Mouse (Mus musculus) CD4-positive, CD25-positive, alpha-beta regulatory T cell, adult 2 months (primary cell): ENCODE data around the gene Gm20388.

Experiments used
- DNase-seq: peaks from one replicate; pipeline ENCODE4 v3.0.0-alpha.2; 2012; ENCODE audit warnings: low read depth, low spot score

Gene Gm20388

DNA sequence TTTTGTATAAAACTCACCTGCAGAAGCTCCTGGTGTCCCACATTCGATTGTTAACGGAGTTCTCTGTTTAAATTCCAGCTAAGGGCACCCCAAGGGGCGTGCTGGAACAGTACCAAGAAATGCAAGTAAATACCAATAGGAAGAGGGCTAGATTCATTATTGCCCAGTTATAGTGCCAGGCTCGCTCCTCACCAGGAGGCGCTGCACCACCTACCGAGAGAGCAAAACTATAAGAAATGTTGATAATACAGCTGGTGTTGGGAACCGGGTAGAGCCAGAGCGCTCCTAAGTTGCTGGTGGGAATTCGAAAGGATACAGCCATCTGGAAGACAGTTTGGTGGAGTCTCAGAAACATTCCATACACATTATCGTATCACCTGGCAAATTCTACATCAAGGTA, 4167.4 kb downstream of the Gm20388 start:
- peak; percentile 17 for DNase-seq

- DNase-seq = no peak
Observed at GRCm38 (mm10) chr8:124078969-124079368, 4168.3 kb downstream of the Gm20388 start.

DNA sequence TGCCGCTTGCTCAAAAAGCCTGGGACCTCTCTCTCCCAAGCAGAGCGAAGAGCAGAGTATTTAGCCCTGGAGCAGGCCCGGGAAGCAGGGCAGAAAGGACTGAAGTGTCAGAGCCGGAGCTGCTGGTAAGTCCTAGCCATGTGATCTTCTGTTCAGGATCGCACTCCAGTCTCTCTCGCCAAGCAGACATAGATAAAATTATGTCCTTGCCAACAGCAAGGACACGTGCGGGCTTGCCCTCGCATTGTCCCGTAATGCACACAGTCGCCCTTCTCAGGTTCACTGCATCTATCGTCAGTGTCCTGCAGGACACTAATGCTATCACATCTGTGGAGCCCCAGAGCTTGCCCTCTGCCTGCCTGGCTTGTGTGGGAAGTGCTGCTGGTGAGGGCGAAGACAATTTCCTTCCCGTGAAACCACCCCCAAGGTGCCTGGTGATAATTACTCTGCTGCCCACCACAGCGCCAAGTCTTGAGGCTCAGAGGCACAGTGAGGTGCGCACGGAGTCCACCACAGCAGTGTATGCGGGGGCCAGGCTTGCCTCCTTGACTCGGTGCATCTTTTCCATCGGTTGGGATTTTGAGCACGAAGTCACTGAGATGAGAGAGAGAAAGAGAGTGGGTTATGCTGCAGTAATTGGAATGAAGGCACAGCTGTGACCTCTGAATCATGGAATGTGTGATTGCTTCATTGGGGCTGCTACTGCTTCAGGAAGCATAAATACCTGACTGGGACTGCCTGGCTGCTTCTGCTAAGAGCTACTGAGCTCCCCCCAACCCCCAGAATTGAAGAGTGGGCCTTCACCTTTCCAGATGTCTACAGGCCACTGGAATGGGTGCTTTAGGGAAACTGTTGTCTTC, 4170.1 kb downstream of the Gm20388 start:
- DNase-seq = no peak

GRCm38 (mm10) chr8:124082616-124083015, 4172.0 kb downstream of the Gm20388 start:
- DNase-seq = no peak

GRCm38 (mm10) chr8:124083611-124084010, 4173.0 kb downstream of the Gm20388 start:
- no peak for DNase-seq

DNA sequence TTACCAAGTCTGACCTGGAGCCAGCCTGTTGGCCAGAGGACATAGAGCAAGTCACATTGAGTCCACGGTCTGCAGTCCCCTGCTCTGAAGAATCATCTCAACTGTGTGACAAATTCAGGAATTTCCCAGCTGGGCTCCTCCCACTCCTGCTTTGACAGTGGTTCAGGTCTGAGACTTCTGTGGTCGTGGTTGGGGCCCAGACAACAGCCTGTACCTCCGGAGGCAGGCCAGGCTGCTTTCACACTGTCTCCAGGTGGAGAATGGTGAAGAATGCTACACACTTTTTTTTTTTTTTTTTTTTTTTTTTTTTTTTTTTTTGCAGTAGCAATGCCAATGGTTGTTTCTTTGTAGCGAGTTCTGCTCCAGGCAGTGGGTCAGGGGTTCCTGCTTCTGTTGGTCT, 4175.0 kb downstream of the Gm20388 start:
- DNase-seq = peak; percentile 18

DNA sequence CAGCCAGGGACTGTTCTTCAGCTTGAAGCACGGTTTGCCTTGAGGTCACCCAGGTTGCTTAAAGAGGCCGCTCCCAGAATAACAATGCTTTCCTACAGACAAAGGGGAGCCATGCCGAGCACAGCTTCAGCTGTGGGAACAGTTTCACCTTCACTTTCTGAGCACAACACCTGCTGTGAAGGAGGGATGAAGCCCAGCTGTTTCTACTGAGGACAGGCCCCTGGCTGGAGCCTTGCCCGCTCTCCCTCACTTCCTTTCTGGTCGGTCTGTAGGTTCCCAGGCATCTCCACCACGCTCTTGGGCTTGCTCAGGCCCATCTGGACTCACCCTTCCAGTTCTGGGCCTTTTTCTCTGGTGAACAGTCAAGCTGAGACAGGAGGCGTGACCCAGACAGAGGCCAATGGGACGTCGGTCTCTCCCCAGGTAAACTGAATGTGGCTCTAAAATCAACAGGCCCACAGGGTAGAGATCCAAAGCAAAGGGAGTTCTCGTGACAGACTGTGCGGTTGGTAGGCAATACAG, 4177.5 kb downstream of the Gm20388 start:
- no peak for DNase-seq

- no peak for DNase-seq
Observed at GRCm38 (mm10) chr8:124089016-124089415, 4178.4 kb downstream of the Gm20388 start.

GRCm38 (mm10) chr8:124090473-124090872, 4179.8 kb downstream of the Gm20388 start:
- no peak for DNase-seq

GRCm38 (mm10) chr8:124098953-124099622, 4188.4 kb downstream of the Gm20388 start:
- DNase-seq = no peak

- no peak for DNase-seq
Observed at GRCm38 (mm10) chr8:124099623-124099965, 4189.0 kb downstream of the Gm20388 start.

GRCm38 (mm10) chr8:124105869-124106268, 4195.2 kb downstream of the Gm20388 start:
- no peak for DNase-seq

DNA sequence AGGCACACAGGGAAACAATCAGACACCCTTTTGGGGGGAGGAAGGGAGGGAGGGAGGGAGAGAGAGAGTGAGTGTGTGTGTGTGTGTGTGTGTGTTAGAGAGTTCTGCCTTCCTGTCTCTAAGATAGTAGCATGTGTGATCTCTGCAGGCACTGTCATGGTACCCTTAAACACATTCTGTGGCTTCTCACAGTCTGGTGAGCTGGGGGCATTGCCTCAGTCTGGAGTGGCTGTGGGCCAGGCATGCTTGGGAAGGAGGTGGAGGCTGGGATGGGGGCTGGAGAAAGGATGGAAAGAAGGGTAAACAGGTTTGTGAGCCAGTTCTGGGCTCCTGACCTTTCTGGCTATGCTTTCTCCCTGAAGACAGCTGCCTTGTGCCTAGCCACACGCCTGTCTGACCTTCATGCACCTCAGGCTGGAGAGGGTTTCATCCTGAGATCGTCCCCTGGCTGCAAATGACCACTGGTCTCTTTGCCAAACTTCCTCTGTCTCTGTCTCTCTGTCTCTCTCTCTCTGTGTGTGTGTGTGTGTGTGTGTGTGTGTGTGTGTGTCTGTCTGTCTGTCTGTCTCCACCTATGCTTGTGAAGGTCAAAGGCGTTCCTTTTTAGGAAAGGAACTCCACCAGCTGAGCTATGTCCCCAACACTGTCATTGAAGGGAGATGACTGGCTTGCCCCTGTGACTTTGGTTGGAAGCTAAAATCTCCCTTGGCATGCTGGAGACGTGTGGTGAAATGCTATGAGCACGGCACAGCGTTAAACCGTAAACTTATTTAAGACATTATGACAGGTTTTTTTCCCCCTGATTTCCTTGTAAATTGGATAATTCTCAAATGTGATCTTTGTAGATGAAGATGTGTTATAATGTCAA, 4195.9 kb downstream of the Gm20388 start:
- no peak for DNase-seq

DNA sequence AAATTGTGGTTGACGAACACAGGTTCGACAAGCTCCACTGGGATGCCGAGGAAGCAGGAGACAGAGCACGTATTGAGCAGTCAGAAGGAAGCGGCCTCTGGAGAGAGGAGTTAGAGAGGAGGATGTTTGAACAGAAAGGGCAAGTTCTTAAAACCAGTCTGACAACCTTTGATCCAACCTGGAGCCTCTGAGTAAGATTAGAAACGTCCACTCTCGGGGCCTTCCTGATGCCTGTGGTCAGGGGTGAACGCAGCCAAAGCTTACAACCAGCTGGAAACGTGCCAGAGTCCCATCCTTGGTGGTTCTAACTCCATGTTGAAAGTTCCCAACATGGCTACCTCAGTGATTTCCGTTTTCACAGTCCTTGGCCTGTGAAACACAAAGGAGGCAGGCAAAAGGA, 4202.5 kb downstream of the Gm20388 start:
- no peak for DNase-seq

DNA sequence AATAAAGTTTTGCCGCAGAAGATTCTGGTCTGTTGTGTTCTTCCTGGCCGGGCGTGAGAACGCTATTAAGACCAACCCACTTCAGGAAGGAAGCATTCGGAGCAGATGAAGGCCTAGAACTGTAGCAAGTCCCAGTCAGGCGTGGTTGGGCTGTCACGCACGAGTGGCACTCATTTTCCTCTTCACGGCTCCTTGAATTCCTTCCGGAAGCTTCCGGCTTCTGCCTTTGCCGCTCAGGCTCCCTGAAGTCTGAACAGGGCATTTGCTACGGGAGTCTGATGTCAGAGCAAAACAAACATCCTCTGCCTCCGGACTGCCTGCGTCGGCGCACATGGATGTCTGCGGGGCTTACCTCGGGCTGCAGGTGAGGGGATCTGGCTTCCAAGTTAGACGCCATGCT, 4214.6 kb downstream of the Gm20388 start:
- DNase-seq = no peak

- no peak for DNase-seq
Observed at GRCm38 (mm10) chr8:124137261-124137660, 4226.6 kb downstream of the Gm20388 start.

GRCm38 (mm10) chr8:124140211-124140790, 4229.7 kb downstream of the Gm20388 start:
- no peak for DNase-seq

- no peak for DNase-seq
Observed at GRCm38 (mm10) chr8:124140868-124141431, 4230.3 kb downstream of the Gm20388 start.

GRCm38 (mm10) chr8:124141681-124142391, 4231.2 kb downstream of the Gm20388 start:
- no peak for DNase-seq

DNA sequence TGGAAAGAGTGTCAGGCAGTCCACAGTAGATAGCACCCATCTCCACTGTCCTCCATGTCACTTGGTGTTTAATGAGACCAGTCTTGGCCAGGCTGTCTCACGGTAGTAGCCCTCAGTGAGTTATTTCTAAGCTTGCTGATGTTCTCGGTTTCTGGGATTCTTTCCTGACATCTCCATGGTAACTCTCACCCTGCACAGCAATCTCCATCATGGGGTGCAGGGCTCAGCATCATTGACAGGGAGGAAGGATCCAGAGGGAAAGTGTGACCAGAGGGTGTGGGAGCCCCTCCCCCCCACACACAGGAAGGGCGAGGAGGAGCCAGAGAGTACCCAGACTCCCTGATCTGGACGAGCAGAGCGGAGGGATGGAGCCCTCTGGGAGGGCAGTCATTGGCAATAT, 4232.4 kb downstream of the Gm20388 start:
- no peak for DNase-seq
